Mouse (Mus musculus) adrenal gland, postnatal 14 days (tissue): ENCODE results near the gene Ypel5. TPM values are rescaled to one million over a fixed set of nuclear protein-coding genes. Genes with fewer than 3 reads are reported as not detected.

Experiments
- total RNA-seq: library from RNA; stranded (reverse); gene quantifications from 2 replicates; pipeline ENCODE4 v1.2.3, GENCODE M21; 2021

Ypel5 gene
- total RNA-seq, 1 experiment from 2014 or later: 58.6 TPM

Other genes starting within 250 kb of the Ypel5 start
- gene Alk, start 231.8 kb upstream of the Ypel5 start, total RNA-seq: 0.30 TPM in 1 of 2 replicates, not detected in the other
- 41.7 and 53.4 TPM in 2 replicates for gene Lbh, start 81.9 kb downstream of the Ypel5 start, total RNA-seq